Mouse (Mus musculus): ENCODE measurements around the gene Cped1. TPM values are rescaled to one million over a fixed set of nuclear protein-coding genes. Genes with fewer than 3 reads are reported as not detected.

Gene Cped1
- total and polyA plus RNA-seq, 2 experiments from 2014 or later, result 2.5 to 4.4 TPM

- 88% methylated on average over 6 of the region's 6 CpGs for WGBS
- H3K4me3 ChIP-seq (ENCODE audit: low read depth, low read length), result no peak overlapping the region
- no peak overlapping the region for H3K27ac ChIP-seq (ENCODE audit: low read depth, low read length)
- DNase-seq (ENCODE audit: low spot score) (no peak), ATAC-seq (ENCODE audit: low FRiP score) (no peak)
- TF ChIP-seq CTCF (IDR thresholded peaks at IDR 0.05), result no peak
- H3K27me3 ChIP-seq (ENCODE audit: insufficient read depth, low read length), result no peaks in the 10 kb centered on the region
- no peaks in the 10 kb centered on the region for H3K4me1 ChIP-seq (ENCODE audit: insufficient read depth, low read length)
- no peaks in the 10 kb centered on the region for H3K9me3 ChIP-seq (ENCODE audit: low read length)
- H3K36me3 ChIP-seq (ENCODE audit: insufficient read depth, low read length), result no peaks in the 10 kb centered on the region
- H3K4me2 ChIP-seq (ENCODE audit: low read depth, low read length, poor library complexity, severe bottlenecking), result no peak overlapping the region
- H3K9ac ChIP-seq (replicated peaks; ENCODE audit: low read length, poor library complexity, severe bottlenecking), result no peak overlapping the region
Measured at GRCm38 (mm10) chr6:22212158-22212557, 226.4 kb downstream of the Cped1 start.

DNA sequence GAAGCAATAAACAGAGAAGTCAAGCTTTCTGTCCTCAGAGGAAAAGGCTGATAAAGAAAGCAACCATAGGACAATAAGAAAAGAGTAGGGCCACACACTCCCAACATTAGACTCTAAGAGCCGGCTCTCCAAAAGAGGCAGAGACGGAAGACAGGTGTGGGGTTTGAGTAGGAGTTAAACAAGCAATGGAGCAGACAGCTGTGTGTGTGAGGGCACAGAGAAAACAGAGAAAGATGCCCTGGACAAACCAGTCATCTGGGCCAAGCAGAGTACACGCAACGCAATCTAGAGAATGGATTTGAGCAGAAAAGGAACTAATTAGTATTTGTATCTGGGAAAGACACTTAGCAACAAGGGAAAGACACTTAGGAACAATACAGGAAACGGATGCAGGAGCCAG is 227.5 kb downstream of the Cped1 start:
- no peak overlapping the region for H3K4me2 ChIP-seq (ENCODE audit: low read depth, low read length, poor library complexity, severe bottlenecking)
- DNase-seq (ENCODE audit: low spot score), result no peak

DNA sequence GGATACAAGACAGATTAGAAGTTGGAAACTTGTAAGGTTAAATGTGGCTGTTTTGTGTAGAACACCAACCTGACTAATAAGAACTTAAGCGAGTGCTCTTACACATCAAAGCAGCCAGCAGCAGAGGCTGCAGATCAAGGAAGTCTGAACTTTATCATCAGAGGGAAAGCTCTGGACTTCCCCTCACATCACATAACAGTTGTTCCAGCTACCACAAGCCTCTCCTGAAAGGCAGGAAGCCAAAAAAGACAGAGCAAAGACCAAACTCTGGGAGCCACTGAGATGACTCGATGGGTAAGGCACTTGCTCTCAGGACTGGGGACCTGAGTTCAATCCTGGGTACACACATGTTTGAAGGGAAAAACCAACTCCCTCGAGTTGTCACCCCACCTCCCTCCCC is 228.1 kb downstream of the Cped1 start:
- Histone ChIP-seq H3K9ac (replicated peaks; ENCODE audit: low read length, poor library complexity, severe bottlenecking) (no peak overlapping the region), H3K4me3 (ENCODE audit: low read depth, low read length) (no peak overlapping the region), H3K4me2 (ENCODE audit: low read depth, low read length, poor library complexity, severe bottlenecking) (no peak overlapping the region), H3K9me3 (ENCODE audit: low read length) (no peaks in the 10 kb centered on the region), H3K4me1 (ENCODE audit: insufficient read depth, low read length) (no peaks in the 10 kb centered on the region), H3K36me3 (ENCODE audit: insufficient read depth, low read length) (no peaks in the 10 kb centered on the region), H3K27me3 (ENCODE audit: insufficient read depth, low read length) (no peaks in the 10 kb centered on the region), H3K27ac (ENCODE audit: low read depth, low read length) (no peak overlapping the region)
- DNase-seq (ENCODE audit: low spot score) (no peak), ATAC-seq (ENCODE audit: low FRiP score) (no peak)
- no peak for TF ChIP-seq CTCF (IDR thresholded peaks at IDR 0.05)
- WGBS, result 70% methylated on average over 3 of the region's 3 CpGs

More for the DNA sequence above, 227.5 kb downstream of the Cped1 start:
- no peak overlapping the region for H3K27ac ChIP-seq (ENCODE audit: low read depth, low read length)
- H3K9me3 ChIP-seq (ENCODE audit: low read length), result no peaks in the 10 kb centered on the region
- H3K27me3 ChIP-seq (ENCODE audit: insufficient read depth, low read length), result no peaks in the 10 kb centered on the region
- no peak overlapping the region for H3K9ac ChIP-seq (replicated peaks; ENCODE audit: low read length, poor library complexity, severe bottlenecking)
- H3K4me1 ChIP-seq (ENCODE audit: insufficient read depth, low read length), result no peaks in the 10 kb centered on the region
- no peaks in the 10 kb centered on the region for H3K36me3 ChIP-seq (ENCODE audit: insufficient read depth, low read length)
- no peak for ATAC-seq (ENCODE audit: low FRiP score)
- H3K4me3 ChIP-seq (ENCODE audit: low read depth, low read length), result no peak overlapping the region
- WGBS, result 88% methylated on average over 5 of the region's 5 CpGs
- TF ChIP-seq CTCF (IDR thresholded peaks at IDR 0.05), result no peak

DNA sequence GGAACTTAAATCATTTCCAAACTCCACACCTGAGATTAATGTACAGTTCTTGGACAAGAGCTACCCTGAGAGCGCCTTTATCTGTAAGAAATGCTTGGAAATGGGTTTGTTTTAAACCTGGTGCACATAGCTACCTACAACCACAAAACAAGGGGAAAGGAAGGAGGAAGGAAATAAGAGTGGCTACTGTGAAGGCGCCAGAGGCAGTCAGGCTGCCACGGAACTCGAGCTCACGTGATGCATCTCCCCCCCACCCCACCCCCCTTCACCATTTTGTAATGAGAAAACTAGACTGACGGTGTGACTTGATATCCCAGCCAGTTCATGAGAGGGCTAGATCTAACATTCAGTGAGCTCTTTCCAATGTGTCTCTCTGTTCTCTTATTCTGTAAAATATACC is 228.9 kb downstream of the Cped1 start:
- H3K4me2 ChIP-seq (ENCODE audit: low read depth, low read length, poor library complexity, severe bottlenecking), result no peak overlapping the region
- no peak overlapping the region for H3K27ac ChIP-seq (ENCODE audit: low read depth, low read length)
- no peaks in the 10 kb centered on the region for H3K4me1 ChIP-seq (ENCODE audit: insufficient read depth, low read length)
- H3K36me3 ChIP-seq (ENCODE audit: insufficient read depth, low read length), result no peaks in the 10 kb centered on the region
- H3K9ac ChIP-seq (replicated peaks; ENCODE audit: low read length, poor library complexity, severe bottlenecking), result no peak overlapping the region
- WGBS, result 87% methylated on average over 6 of the region's 6 CpGs
- ATAC-seq (ENCODE audit: low FRiP score) (no peak), DNase-seq (ENCODE audit: low spot score) (no peak)
- no peak overlapping the region for H3K4me3 ChIP-seq (ENCODE audit: low read depth, low read length)
- no peaks in the 10 kb centered on the region for H3K27me3 ChIP-seq (ENCODE audit: insufficient read depth, low read length)
- TF ChIP-seq CTCF (IDR thresholded peaks at IDR 0.05), result no peak
- H3K9me3 ChIP-seq (ENCODE audit: low read length), result no peaks in the 10 kb centered on the region

DNA sequence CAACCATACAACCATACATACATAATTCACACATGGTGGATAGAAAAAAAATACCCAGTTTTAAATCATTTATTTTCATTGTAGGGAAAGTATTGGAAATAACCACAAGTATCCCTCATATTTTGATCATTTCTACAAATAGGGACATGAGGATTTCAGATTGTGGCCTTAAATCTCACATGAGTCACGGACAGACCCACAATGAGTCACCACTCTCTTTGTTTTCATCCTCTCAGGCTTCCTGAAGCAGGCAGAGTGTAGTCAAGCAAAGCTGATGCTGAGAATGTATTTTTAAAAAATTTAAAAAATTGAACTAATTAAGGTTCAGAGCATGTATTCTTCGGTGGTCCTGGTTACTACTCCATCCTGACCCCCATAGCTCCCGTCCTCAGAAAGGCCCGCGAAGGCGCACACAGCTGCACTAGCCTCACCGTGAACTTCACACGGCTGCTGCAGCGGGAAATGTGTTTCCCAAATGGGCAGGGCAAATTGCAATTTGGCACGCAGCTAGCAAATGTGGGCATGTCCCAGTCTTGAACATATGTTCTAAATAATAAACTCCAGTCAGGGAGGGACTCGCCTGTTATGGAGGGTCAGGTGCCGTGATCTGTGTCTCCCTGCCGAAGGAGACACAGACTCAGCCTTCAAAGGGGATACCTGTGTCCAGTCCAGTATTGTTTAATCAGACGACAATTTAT is 230.7 kb downstream of the Cped1 start:
- Histone ChIP-seq H3K36me3 (ENCODE audit: insufficient read depth, low read length) (no peaks in the 10 kb centered on the region), H3K4me2 (ENCODE audit: low read depth, low read length, poor library complexity, severe bottlenecking) (no peak overlapping the region), H3K4me1 (ENCODE audit: insufficient read depth, low read length) (no peaks in the 10 kb centered on the region), H3K9me3 (ENCODE audit: low read length) (no peaks in the 10 kb centered on the region), H3K27me3 (ENCODE audit: insufficient read depth, low read length) (no peaks in the 10 kb centered on the region), H3K27ac (ENCODE audit: low read depth, low read length) (no peak overlapping the region), H3K9ac (replicated peaks; ENCODE audit: low read length, poor library complexity, severe bottlenecking) (no peak overlapping the region), H3K4me3 (ENCODE audit: low read depth, low read length) (no peak overlapping the region)
- WGBS, result 88% methylated on average over 14 of the region's 14 CpGs
- peak; percentile 15 for DNase-seq (ENCODE audit: low spot score)
- no peak for TF ChIP-seq CTCF (IDR thresholded peaks at IDR 0.05)
- ATAC-seq (ENCODE audit: low FRiP score), result no peak

- H3K9ac ChIP-seq (replicated peaks; ENCODE audit: low read length, poor library complexity, severe bottlenecking), result no peak overlapping the region
- no peaks in the 10 kb centered on the region for H3K36me3 ChIP-seq (ENCODE audit: insufficient read depth, low read length)
- no peaks in the 10 kb centered on the region for H3K27me3 ChIP-seq (ENCODE audit: insufficient read depth, low read length)
- 91% methylated on average over 8 of the region's 8 CpGs for WGBS
- no peak for DNase-seq (ENCODE audit: low spot score)
- no peaks in the 10 kb centered on the region for H3K4me1 ChIP-seq (ENCODE audit: insufficient read depth, low read length)
- H3K27ac ChIP-seq (ENCODE audit: low read depth, low read length), result no peak overlapping the region
- H3K4me3 ChIP-seq (ENCODE audit: low read depth, low read length), result no peak overlapping the region
- no peak for ATAC-seq (ENCODE audit: low FRiP score)
- no peak overlapping the region for H3K4me2 ChIP-seq (ENCODE audit: low read depth, low read length, poor library complexity, severe bottlenecking)
- H3K9me3 ChIP-seq (ENCODE audit: low read length), result no peaks in the 10 kb centered on the region
- no peak for TF ChIP-seq CTCF (IDR thresholded peaks at IDR 0.05)
Measured at GRCm38 (mm10) chr6:22221134-22221533, 235.4 kb downstream of the Cped1 start.
